Mouse (Mus musculus) erythroblast, embryonic 14.5 days (primary cell): ENCODE measurements around the gene Cplx3.

Experiments
- GATA1 ChIP-seq: IDR thresholded peaks from 2 replicates; pipeline ENCODE4 v1.6.1; 2012; ENCODE audit warnings: low read length, inconsistent platforms, mixed read lengths
- TAL1 ChIP-seq: IDR thresholded peaks from 3 replicates; pipeline ENCODE4 v1.6.1; 2012; ENCODE audit warnings: low read length, inconsistent platforms, mixed read lengths

GRCm38 (mm10) chr9:57558625-57559024 is 47.5 kb downstream of the Cplx3 start:
- TF ChIP-seq GATA1 (no peak), TAL1 (no peak)
